Mouse (Mus musculus) C2C12 (cell line): ENCODE results near the gene Zfp638. TPM values are rescaled to one million over a fixed set of nuclear protein-coding genes. Genes with fewer than 3 reads are reported as not detected.

Experiments used
- H3K27me3 ChIP-seq: one replicate; pipeline ENCODE4 v1.6.1; 2011; ENCODE audit not compliant: control insufficient read depth, insufficient read depth, insufficient read length
- H3K36me3 ChIP-seq: one replicate; pipeline ENCODE4 v1.6.1; 2011; ENCODE audit not compliant: control insufficient read depth, insufficient read depth
- H3K4me3 ChIP-seq: one replicate; pipeline ENCODE4 v1.5.1; 2011; ENCODE audit warnings: mild to moderate bottlenecking, control low read depth; ENCODE audit not compliant: poor library complexity, insufficient read depth, severe bottlenecking
- H3K79me2 ChIP-seq: one replicate; pipeline ENCODE4 v1.6.1; 2011; ENCODE audit not compliant: control insufficient read depth, insufficient read depth
- H3K79me3 ChIP-seq: one replicate; pipeline ENCODE4 v1.6.1; 2011; ENCODE audit warnings: low read depth, control low read depth
- H3ac ChIP-seq: one replicate; pipeline ENCODE3; 2011; ENCODE audit warnings: low read depth; ENCODE audit not compliant: control insufficient read depth, insufficient read length
- CEBPB ChIP-seq: IDR thresholded peaks from one replicate; pipeline ENCODE4 v1.6.1; 2011; ENCODE audit warnings: low read depth, mild to moderate bottlenecking, control low read depth, moderate library complexity
- CTCF ChIP-seq: IDR thresholded peaks from one replicate; pipeline ENCODE4 v1.5.1; 2011; ENCODE audit not compliant: control insufficient read depth, insufficient read depth, insufficient read length
- FOSL1 ChIP-seq: IDR thresholded peaks from one replicate; pipeline ENCODE4 v1.8.0; 2011; ENCODE audit warnings: mild to moderate bottlenecking, low read length; ENCODE audit not compliant: poor library complexity, insufficient read depth, severe bottlenecking
- MAX ChIP-seq: IDR thresholded peaks from one replicate; pipeline ENCODE4 v1.6.1; 2011; ENCODE audit warnings: mild to moderate bottlenecking, control low read depth
- MYOD1 ChIP-seq: IDR thresholded peaks from one replicate; pipeline ENCODE4 v1.6.1; 2011; ENCODE audit warnings: low read depth; ENCODE audit not compliant: control insufficient read depth, insufficient read length
- MYOG ChIP-seq: IDR thresholded peaks from one replicate; pipeline ENCODE4 v1.6.1; 2011; ENCODE audit not compliant: control insufficient read depth, insufficient read length; ENCODE audit errors: extremely low read depth
- USF1 ChIP-seq: IDR thresholded peaks from one replicate; pipeline ENCODE4 v1.6.1; 2011; ENCODE audit warnings: low read depth, mild to moderate bottlenecking, control low read depth, moderate library complexity
- polyA plus RNA-seq: library from polyadenylated mRNA; unstranded; fragments of >200 nt; fragmentation: generic; extraction: Trizol; gene quantifications from one replicate; pipeline ENCODE4 v1.2.1, GENCODE M21; 2012; ENCODE audit warnings: missing spikeins

Zfp638 gene
- polyA plus RNA-seq, 1 experiment, result 7.0 TPM

GRCm38 (mm10) chr6:83849446-83849845, 17.5 kb upstream of the Zfp638 start:
- TF ChIP-seq MYOD1, result no peak
- TF ChIP-seq USF1, result no peak
- no peak for TF ChIP-seq CEBPB
- no peak for TF ChIP-seq MYOG
- TF ChIP-seq CTCF, result no peak
- TF ChIP-seq FOSL1, result no peak
- Histone ChIP-seq H3K4me3 (no peak overlapping the region), H3K27me3 (peaks cover 12% of the 10 kb centered on the region), H3K79me3 (no peaks in the 10 kb centered on the region), H3K79me2 (no peaks in the 10 kb centered on the region), H3K36me3 (no peaks in the 10 kb centered on the region), H3ac (no peak overlapping the region)

DNA sequence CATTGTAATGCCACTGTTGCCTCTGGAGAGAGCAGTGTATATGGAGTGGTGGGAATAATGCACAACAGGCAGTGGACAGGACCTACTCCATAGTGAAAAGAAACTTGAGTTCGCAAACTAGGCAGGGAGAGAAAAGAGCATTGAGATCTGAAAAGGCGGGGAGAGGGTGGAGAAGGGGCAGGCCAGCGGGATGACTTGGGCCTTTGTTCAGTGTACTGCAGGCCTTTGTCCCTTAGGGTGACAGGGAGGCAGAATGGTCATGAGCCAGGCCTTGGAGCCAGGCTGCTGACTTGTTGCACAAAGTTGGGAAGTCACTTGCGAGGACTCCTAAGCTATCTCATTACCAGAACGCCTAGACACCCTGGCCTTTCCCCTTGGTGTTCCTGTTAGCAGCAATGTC, 9.4 kb upstream of the Zfp638 start:
- H3K4me3 ChIP-seq, result no peak overlapping the region
- no peaks in the 10 kb centered on the region for H3K79me3 ChIP-seq
- TF ChIP-seq MYOG (no peak), FOSL1 (no peak), USF1 (no peak), MYOD1 (no peak), CEBPB (no peak), CTCF (no peak), MAX (no peak)
- peaks cover 12% of the 10 kb centered on the region for H3K27me3 ChIP-seq
- H3ac ChIP-seq, result no peak overlapping the region
- H3K79me2 ChIP-seq, result no peaks in the 10 kb centered on the region
- H3K36me3 ChIP-seq, result no peaks in the 10 kb centered on the region

DNA sequence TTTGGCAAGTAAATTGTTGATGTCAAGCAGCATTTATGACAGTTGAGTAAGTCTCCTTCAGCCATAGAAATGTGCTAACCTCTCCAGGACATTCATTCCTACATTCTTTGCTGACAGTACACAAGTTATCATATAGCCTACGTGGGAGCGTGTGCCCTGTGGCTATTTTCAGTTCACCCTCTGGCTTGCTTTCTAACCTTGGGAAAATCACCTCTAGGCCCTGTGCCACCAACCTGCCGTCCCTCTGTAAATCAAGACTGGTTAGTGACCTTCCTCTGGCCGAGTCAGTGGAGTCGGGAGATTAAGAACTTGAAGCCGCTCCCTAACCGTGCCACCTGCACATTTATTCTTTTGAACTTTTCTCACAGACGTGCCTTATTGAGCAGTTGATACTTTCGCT, 6.9 kb upstream of the Zfp638 start:
- H3K79me2 ChIP-seq, result no peaks in the 10 kb centered on the region
- H3K27me3 ChIP-seq, result peaks cover 12% of the 10 kb centered on the region
- H3K79me3 ChIP-seq, result no peaks in the 10 kb centered on the region
- H3K36me3 ChIP-seq, result no peaks in the 10 kb centered on the region
- TF ChIP-seq FOSL1 (no peak), MAX (no peak), USF1 (no peak), MYOD1 (no peak), MYOG (no peak), CTCF (no peak), CEBPB (no peak)
- no peak overlapping the region for H3K4me3 ChIP-seq
- no peak overlapping the region for H3ac ChIP-seq

GRCm38 (mm10) chr6:83863538-83863937, 3.4 kb upstream of the Zfp638 start:
- no peak overlapping the region for H3ac ChIP-seq

DNA sequence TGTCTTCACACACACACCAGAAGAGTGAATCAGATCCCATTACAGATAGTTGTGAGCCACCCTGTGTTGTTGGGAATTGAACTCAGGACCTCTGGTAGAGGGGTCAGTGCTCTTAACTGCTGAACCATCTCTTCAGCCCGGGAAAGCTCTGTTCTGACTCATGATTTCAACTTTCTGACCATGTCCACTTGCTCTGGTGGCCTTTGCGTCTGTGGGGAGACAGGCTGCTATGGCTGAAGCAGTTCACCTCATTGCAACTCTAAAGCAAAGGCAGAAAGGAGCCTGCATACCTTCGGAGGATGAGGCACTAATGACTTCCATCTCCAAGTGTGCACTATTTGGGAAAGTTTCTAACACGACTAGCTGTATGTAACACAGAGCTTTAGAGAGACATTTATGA, 486 bp upstream of the Zfp638 start:
- peaks cover 7% of the 10 kb centered on the region for H3K27me3 ChIP-seq
- no peaks in the 10 kb centered on the region for H3K79me3 ChIP-seq
- H3K79me2 ChIP-seq, result no peaks in the 10 kb centered on the region
- H3K36me3 ChIP-seq, result no peaks in the 10 kb centered on the region
- no peak overlapping the region for H3K4me3 ChIP-seq
- no peak overlapping the region for H3ac ChIP-seq
- no peak for TF ChIP-seq CEBPB
- no peak for TF ChIP-seq MAX
- no peak for TF ChIP-seq USF1
- TF ChIP-seq CTCF, result no peak

More at GRCm38 (mm10) chr6:83863538-83863937, 3.4 kb upstream of the Zfp638 start:
- H3K27me3 ChIP-seq, result peaks cover 8% of the 10 kb centered on the region
- no peak overlapping the region for H3K4me3 ChIP-seq
- no peak for TF ChIP-seq CTCF
- no peak for TF ChIP-seq MAX
- no peak for TF ChIP-seq CEBPB
- no peak for TF ChIP-seq MYOG
- TF ChIP-seq FOSL1, result no peak
- TF ChIP-seq MYOD1, result no peak
- TF ChIP-seq USF1, result no peak
- H3K79me3 ChIP-seq, result no peaks in the 10 kb centered on the region
- H3K79me2 ChIP-seq, result no peaks in the 10 kb centered on the region
- no peaks in the 10 kb centered on the region for H3K36me3 ChIP-seq
